ENCODE assay signal across 20 mouse cellular contexts in genomic region chr17:31436814-31437406, GRCm38 (mm10). TPM values are rescaled to one million over a fixed set of nuclear protein-coding genes. Genes with fewer than 3 reads are reported as not detected.
A peak's percentile ranks its signal among the peaks of the same experiment; 100 is the strongest.
DNase-seq lines count a peak whose midpoint lies in the region; ATAC-seq and TF ChIP-seq lines count a peak whose summit lies in the region.
"Had no signal": no experiment of that assay in that cellular context is flagged by ENCODE, and none has a peak within 500 bp of the region (broad histone marks: within the 10 kb centered on the region; RNA-seq: fewer than 3 reads in every experiment).

No protein-coding gene starts in this region.

- peak; percentile 93 for ATAC-seq in granulocyte monocyte progenitor cell, adult 5-6 weeks (replicated peaks; ENCODE audit: poor library complexity, severe bottlenecking)
- ATAC-seq: forebrain, embryonic 16.5 days; liver, postnatal 0 days had no signal

- no peak overlapping the region for H3K4me3 ChIP-seq in ES-E14 (ENCODE audit: insufficient read depth in 1 of 2, low read depth in 1 of 2, low read length in 2 of 2, poor library complexity in 1 of 2, severe bottlenecking in 1 of 2)
- H3K4me3 ChIP-seq: heart, embryonic 12.5 days; left cerebral cortex, adult 2 months had no signal

- in situ Hi-C loops in ES-E14 (cut with MboI; ENCODE audit: low sequenced_read_pairs in 2 of 2, unreplicated experiment in 2 of 2) = no loop called here

- no peaks in the 10 kb centered on the region for H3K9me3 ChIP-seq in ES-E14 (ENCODE audit: control insufficient read depth, insufficient read depth, low read depth, low read length)
- H3K9me3 ChIP-seq: heart, embryonic 12.5 days had no signal

- intact Hi-C loops in heart, postnatal 36 days (cut with DNase I) = no loop called here

- H3K27ac ChIP-seq in ES-E14 (ENCODE audit: insufficient read depth, low read depth, low read length, poor library complexity, severe bottlenecking) = no peak overlapping the region
- H3K27ac ChIP-seq: hindbrain, embryonic 14.5 days; left cerebral cortex, adult 2 months had no signal

- no peak overlapping the region for H3K9ac ChIP-seq in ES-E14 (ENCODE audit: insufficient read depth, low read depth, low read length, poor library complexity, severe bottlenecking)
- H3K9ac ChIP-seq: heart, embryonic 12.5 days; hindbrain, embryonic 14.5 days; liver, postnatal 0 days had no signal

- no peaks in the 10 kb centered on the region for H3K36me3 ChIP-seq in ES-E14 (ENCODE audit: control insufficient read depth, insufficient read depth, low read length, poor library complexity, severe bottlenecking)
- H3K36me3 ChIP-seq: heart, embryonic 12.5 days had no signal

- peaks cover 2 to 28% of the 10 kb centered on the region in 2 experiments; a peak in 3 of 4 replicates for H3K4me1 ChIP-seq in ES-E14 (ENCODE audit: control insufficient read depth in 2 of 2, insufficient read depth in 2 of 2, low read length in 2 of 2, poor library complexity in 1 of 2)

- DNase-seq in CD4-positive helper T cell, adult 2 months (ENCODE audit: low read depth, low spot score) = peak; percentile 48
- DNase-seq in ES-E14 (ENCODE audit: low read depth, low spot score) = no peak
- DNase-seq in naive thymus-derived CD4-positive, alpha-beta T cell, adult 2 months (ENCODE audit: low read depth) = peak; percentile 53
- DNase-seq in heart, postnatal 36 days = no peak
- DNase-seq in lung, postnatal 14 days = no peak
- DNase-seq in heart, adult 18-20 months = no peak
- DNase-seq: adrenal gland, adult 8-10 months; cerebellum, adult 11 months; heart, postnatal 14 days; kidney, adult 2 months; kidney, postnatal 14 days; left cerebral cortex, postnatal 4 days; liver, postnatal 0 days; retina, postnatal 1 day; thymus, postnatal 4 days had no signal

TF ChIP-seq in ES-E14, 5 proteins besides CTCF, POLR2A, EP300 and RAD21:
- TF ChIP-seq ZNF384 (IDR thresholded peaks at IDR 0.05; ENCODE audit: low read depth, low read length) (peak; percentile 46; the same call in 1 of the 2 replicates), MAFK (IDR thresholded peaks at IDR 0.05; ENCODE audit: insufficient read depth, low read depth, low read length) (no peak)
TF ChIP-seq in ES-E14: peak in this region for 1.

RNA-seq across cellular contexts. Expression of gene Pde9a, which starts 50.9 kb away (rescaled TPM):
- 3.9 and 6.9 TPM in 2 replicates for total RNA-seq in ES-E14 (2012; rRNA removed)
- 1.4 TPM in 1 of 2 replicates, not detected in the other for total RNA-seq in granulocyte monocyte progenitor cell, adult 5-6 weeks (2014; fragmentation: Nextera tagmentation)
- total RNA-seq in granulocyte monocyte progenitor cell, adult 5-6 weeks (2017) = not detected in 2 replicates
- 1 to 10 TPM; 5.2 to 6.1 TPM for total RNA-seq in heart, postnatal 36 days (2021)
- 1 to 10 TPM; 3.4 to 3.8 TPM for total RNA-seq in heart, adult 18-20 months (2021)

Comparison
In these comparisons a context has a peak if more than half of its experiments do, and no peak if none do; other contexts are left out.
1. DNase-seq: peak in CD4-positive helper T cell, adult 2 months (single experiment) and naive thymus-derived CD4-positive, alpha-beta T cell, adult 2 months (single experiment); none in ES-E14 (single experiment), heart, postnatal 36 days (0 of 2), lung, postnatal 14 days (single experiment) and heart, adult 18-20 months (0 of 2).